Mouse (Mus musculus): ENCODE results near the gene Slc25a10. TPM values are rescaled to one million over a fixed set of nuclear protein-coding genes. Genes with fewer than 3 reads are reported as not detected.

Gene Slc25a10
- polyA plus RNA-seq, 1 experiment from 2014 or later = 31.9 TPM

GRCm38 (mm10) chr11:120457772-120458751 is 33.6 kb upstream of the Slc25a10 start, which contains the start of the genes Oxld1 and Ccdc137:
Gene Oxld1, minus strand, starts transcription at chr11:120458068.
Gene Ccdc137, plus strand, starts transcription at chr11:120458115.
- Histone ChIP-seq H3K27me3 (no peaks in the 10 kb centered on the region), H3K4me1 (replicated peaks) (peaks cover 20% of the 10 kb centered on the region), H3K27ac (replicated peaks) (peak within 1 kb of the TSS; percentile 90), H3K4me2 (peak within 1 kb of the TSS; percentile 88), H3K9ac (peak within 1 kb of the TSS; percentile 99), H3K9me3 (no peaks in the 10 kb centered on the region), H3K36me3 (peaks cover 19% of the 10 kb centered on the region), H3K4me3 (peak within 1 kb of the TSS; percentile 94)
- ATAC-seq (ENCODE audit: low FRiP score, low read depth) = peak; percentile 95
- WGBS = 5% methylated on average over 62 of the region's 62 CpGs

- H3K4me1 ChIP-seq (replicated peaks) = peaks cover 20% of the 10 kb centered on the region
- peak overlapping the region; percentile 94 for H3K4me3 ChIP-seq
- H3K9me3 ChIP-seq = no peaks in the 10 kb centered on the region
- peaks cover 22% of the 10 kb centered on the region for H3K36me3 ChIP-seq
- peak overlapping the region; percentile 88 for H3K4me2 ChIP-seq
- H3K9ac ChIP-seq = peak overlapping the region; percentile 99
- WGBS = 68% methylated on average over 6 of the region's 6 CpGs
- no peak for ATAC-seq (ENCODE audit: low FRiP score, low read depth)
- no peaks in the 10 kb centered on the region for H3K27me3 ChIP-seq
- peak overlapping the region; percentile 90; the same call in 1 of the 2 replicates for H3K27ac ChIP-seq (replicated peaks)
Observed at GRCm38 (mm10) chr11:120458847-120459597, 32.6 kb upstream of the Slc25a10 start.

DNA sequence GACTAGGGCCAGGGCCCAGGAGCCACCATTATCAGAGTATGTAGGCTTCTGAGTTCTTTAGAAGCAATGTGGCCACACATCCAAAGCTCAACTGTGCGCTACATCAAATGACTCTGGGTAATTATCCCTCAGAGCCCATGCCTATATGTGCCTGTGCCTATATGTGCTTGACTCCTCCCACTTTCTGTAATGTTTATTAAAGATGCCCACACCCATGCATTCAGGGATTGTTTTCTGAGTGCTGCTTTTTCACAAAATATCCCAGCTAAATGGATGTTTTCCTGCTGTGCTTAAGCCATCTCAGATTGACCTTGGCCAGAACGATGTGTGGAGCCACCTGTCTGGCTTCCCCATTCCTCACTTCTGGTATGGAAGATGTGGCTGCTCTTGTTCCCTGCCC is 28.1 kb upstream of the Slc25a10 start:
- WGBS = 93% methylated on average over 2 of the region's 2 CpGs
- H3K36me3 ChIP-seq = peaks cover 32% of the 10 kb centered on the region

GRCm38 (mm10) chr11:120464365-120464764 is 27.3 kb upstream of the Slc25a10 start:
- H3K4me2 ChIP-seq = no peak overlapping the region
- H3K9ac ChIP-seq = no peak overlapping the region
- ATAC-seq (ENCODE audit: low FRiP score, low read depth) = no peak
- WGBS = 93% methylated on average over 5 of the region's 5 CpGs
- H3K4me3 ChIP-seq = no peak overlapping the region
- no peaks in the 10 kb centered on the region for H3K27me3 ChIP-seq
- H3K9me3 ChIP-seq = no peaks in the 10 kb centered on the region
- H3K36me3 ChIP-seq = peaks cover 34% of the 10 kb centered on the region
- H3K27ac ChIP-seq (replicated peaks) = no peak overlapping the region
- peaks cover 32% of the 10 kb centered on the region for H3K4me1 ChIP-seq (replicated peaks)

More for the DNA sequence above, 28.1 kb upstream of the Slc25a10 start:
- Histone ChIP-seq H3K4me2 (no peak overlapping the region), H3K4me1 (replicated peaks) (peaks cover 32% of the 10 kb centered on the region), H3K4me3 (no peak overlapping the region), H3K9me3 (no peaks in the 10 kb centered on the region), H3K27ac (replicated peaks) (no peak overlapping the region), H3K9ac (no peak overlapping the region), H3K27me3 (no peaks in the 10 kb centered on the region)
- ATAC-seq (ENCODE audit: low FRiP score, low read depth) = no peak

GRCm38 (mm10) chr11:120465521-120465920 is 26.1 kb upstream of the Slc25a10 start:
- 95% methylated on average over 4 of the region's 4 CpGs for whole genome bisulfite sequencing
- ATAC-seq (ENCODE audit: low FRiP score, low read depth) = no peak
- no peak overlapping the region for H3K4me3 ChIP-seq
- H3K4me1 ChIP-seq (replicated peaks) = peaks cover 33% of the 10 kb centered on the region
- H3K36me3 ChIP-seq = peaks cover 38% of the 10 kb centered on the region
- H3K27ac ChIP-seq (replicated peaks) = no peak overlapping the region
- H3K9me3 ChIP-seq = no peaks in the 10 kb centered on the region
- H3K27me3 ChIP-seq = no peaks in the 10 kb centered on the region
- no peak overlapping the region for H3K9ac ChIP-seq
- peak overlapping the region; percentile 85; the same call in 1 of the 2 replicates for H3K4me2 ChIP-seq

DNA sequence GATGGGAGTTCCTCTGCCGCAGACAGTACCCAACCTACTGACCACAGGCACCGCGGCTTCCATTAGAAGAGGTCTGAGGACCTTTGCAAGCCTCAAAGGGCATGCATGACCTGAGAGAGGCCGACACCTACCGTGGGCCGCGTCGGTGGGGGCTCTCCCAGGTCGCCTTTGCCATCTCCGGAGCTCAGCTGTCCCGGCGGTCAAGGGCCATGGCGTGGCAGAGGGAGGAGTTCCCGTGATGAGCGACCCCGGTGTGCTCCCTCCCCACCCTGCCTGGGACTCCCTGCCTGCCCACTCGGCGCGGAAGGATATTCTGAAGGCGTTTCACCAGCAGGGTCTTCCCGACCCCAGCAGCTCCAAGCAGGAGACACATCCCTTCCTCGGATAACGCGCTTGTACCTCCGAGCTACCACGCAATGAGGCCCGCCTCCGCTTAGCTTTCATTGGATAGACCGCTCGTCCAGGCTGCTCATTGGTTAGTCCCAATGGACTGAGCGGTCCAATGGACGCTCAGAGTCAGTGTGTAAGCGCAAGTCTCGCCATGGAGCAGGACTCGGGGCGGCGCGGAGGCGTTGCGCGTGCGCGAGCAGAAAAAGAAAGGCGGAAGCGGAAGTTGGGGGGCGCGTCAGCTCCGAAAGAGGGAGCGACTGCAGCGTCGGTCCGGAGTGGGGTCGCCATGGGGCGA is 24.4 kb upstream of the Slc25a10 start, which contains the start of gene Arl16:
Gene Arl16, minus strand, starts transcription at position 557 of the 685 bp plus-strand sequence.
- Histone ChIP-seq H3K27ac (replicated peaks) (peak within 1 kb of the TSS; percentile 88), H3K36me3 (peaks cover 44% of the 10 kb centered on the region), H3K4me3 (peak within 1 kb of the TSS; percentile 98), H3K27me3 (no peaks in the 10 kb centered on the region), H3K9me3 (no peaks in the 10 kb centered on the region), H3K9ac (peak within 1 kb of the TSS; percentile 92), H3K4me1 (replicated peaks) (peaks cover 33% of the 10 kb centered on the region), H3K4me2 (peak within 1 kb of the TSS; percentile 85)
- ATAC-seq (ENCODE audit: low FRiP score, low read depth) = peak; percentile 100
- under 1% methylated on average over 54 of the region's 54 CpGs for WGBS

DNA sequence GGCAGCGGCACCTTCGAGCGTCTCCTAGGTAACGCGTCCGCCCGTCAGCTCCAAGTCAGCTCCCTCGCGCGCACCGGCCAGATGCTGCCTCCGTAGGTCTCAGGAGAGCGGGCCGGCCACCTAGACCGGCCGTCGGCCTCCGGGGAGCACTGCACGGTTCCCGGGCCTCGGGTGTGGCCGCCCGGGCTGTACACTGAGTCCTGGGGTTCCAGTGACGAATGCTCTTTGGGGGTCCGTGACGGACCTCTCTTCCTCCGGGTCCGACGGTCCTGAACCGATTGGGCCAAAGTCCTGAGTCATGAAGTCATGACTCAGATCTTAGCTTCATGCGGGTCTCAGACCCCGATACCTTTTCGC is 23.9 kb upstream of the Slc25a10 start:
- H3K4me2 ChIP-seq = peak overlapping the region; percentile 72
- H3K4me3 ChIP-seq = peak overlapping the region; percentile 98
- no peaks in the 10 kb centered on the region for H3K27me3 ChIP-seq
- H3K27ac ChIP-seq (replicated peaks) = peak overlapping the region; percentile 76
- H3K4me1 ChIP-seq (replicated peaks) = peaks cover 33% of the 10 kb centered on the region
- ATAC-seq (ENCODE audit: low FRiP score, low read depth) = no peak; the same call in 1 of the 2 replicates
- H3K9ac ChIP-seq = peak overlapping the region; percentile 92
- H3K9me3 ChIP-seq = no peaks in the 10 kb centered on the region
- peaks cover 47% of the 10 kb centered on the region for H3K36me3 ChIP-seq
- WGBS = 1% methylated on average over 32 of the region's 33 CpGs

DNA sequence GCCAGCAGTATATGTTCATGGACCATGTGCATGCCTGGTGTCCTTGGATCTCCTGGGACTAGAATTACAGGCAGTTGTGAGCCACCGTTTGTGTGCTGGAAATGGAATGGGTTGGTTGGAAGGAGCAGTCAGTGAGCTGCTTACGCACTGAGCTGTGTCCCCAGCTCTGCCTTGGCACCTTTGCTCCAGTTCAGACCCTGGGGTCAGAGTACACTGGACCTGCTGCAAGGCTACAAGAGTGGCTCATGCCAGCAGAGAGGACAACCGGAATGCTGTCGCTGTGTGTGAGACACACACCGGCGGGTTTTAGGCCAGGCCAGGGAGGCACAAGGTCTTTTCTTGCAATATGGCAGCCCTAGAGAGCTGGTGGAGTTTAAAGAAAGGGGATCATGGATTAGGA is 19.6 kb upstream of the Slc25a10 start:
- Histone ChIP-seq H3K27ac (replicated peaks) (no peak overlapping the region), H3K9ac (no peak overlapping the region), H3K9me3 (no peaks in the 10 kb centered on the region), H3K4me1 (replicated peaks) (peaks cover 17% of the 10 kb centered on the region), H3K4me3 (no peak overlapping the region), H3K36me3 (peaks cover 69% of the 10 kb centered on the region), H3K27me3 (no peaks in the 10 kb centered on the region), H3K4me2 (no peak overlapping the region)
- 97% methylated on average over 6 of the region's 6 CpGs for WGBS
- no peak for ATAC-seq (ENCODE audit: low FRiP score, low read depth)

GRCm38 (mm10) chr11:120483448-120483934 is 8.1 kb upstream of the Slc25a10 start:
- H3K9me3 ChIP-seq = no peaks in the 10 kb centered on the region
- H3K4me3 ChIP-seq = no peak overlapping the region
- WGBS = 93% methylated on average over 7 of the region's 7 CpGs
- no peaks in the 10 kb centered on the region for H3K27me3 ChIP-seq
- H3K27ac ChIP-seq (replicated peaks) = peak overlapping the region; percentile 87
- H3K36me3 ChIP-seq = peaks cover 55% of the 10 kb centered on the region
- no peak for ATAC-seq (ENCODE audit: low FRiP score, low read depth)
- peaks cover 17% of the 10 kb centered on the region for H3K4me1 ChIP-seq (replicated peaks)
- no peak overlapping the region; the same call in 1 of the 2 replicates for H3K9ac ChIP-seq
- peak overlapping the region; percentile 87 for H3K4me2 ChIP-seq

DNA sequence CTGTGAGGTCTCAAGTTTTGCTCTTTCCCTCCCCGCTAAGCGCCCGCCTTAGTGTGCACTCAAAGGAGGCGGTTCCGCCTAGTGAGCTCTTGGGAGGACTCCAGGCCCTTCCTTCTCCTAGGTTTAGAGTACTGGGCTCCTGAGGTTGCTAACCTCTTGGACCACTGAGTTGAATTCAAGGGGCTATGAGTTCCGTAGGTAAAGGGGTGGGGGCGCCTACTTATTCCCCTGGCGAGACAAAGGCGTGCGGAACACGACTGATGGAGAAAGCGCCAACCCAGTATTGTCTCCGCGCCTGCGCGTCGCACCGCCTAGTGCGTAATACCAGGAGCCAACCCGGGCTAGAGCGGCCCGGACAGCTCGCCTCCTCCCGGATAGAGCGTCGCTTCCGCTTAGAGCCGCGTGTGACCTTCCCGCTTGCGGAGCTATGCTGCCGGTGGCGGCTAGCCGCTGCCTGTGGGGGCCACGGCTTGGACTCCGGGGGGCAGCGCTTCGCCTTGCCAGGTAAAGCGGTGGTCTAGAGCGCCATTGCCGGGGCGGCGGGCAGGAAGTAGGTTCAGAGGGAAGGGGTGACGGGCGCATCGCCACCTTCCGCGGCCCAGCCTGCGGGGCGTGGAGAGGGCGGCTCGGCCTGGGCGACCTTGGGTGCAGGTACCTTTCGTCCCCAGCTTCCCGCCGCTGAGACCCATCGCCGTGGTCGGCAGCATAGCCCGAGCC is 7.2 kb upstream of the Slc25a10 start, which contains the start of gene Mrpl12:
Gene Mrpl12, plus strand, starts transcription at position 349 of the 717 bp plus-strand sequence.
- Histone ChIP-seq H3K4me3 (peak within 1 kb of the TSS; percentile 66), H3K4me2 (peak within 1 kb of the TSS; percentile 87), H3K9me3 (no peaks in the 10 kb centered on the region), H3K4me1 (replicated peaks) (peaks cover 21% of the 10 kb centered on the region), H3K9ac (peak within 1 kb of the TSS; percentile 76), H3K27me3 (no peaks in the 10 kb centered on the region), H3K27ac (replicated peaks) (peak within 1 kb of the TSS; percentile 87), H3K36me3 (peaks cover 51% of the 10 kb centered on the region)
- ATAC-seq (ENCODE audit: low FRiP score, low read depth) = peak; percentile 95
- WGBS = under 1% methylated on average over 60 of the region's 60 CpGs
